11 mouse cellular contexts compared by ENCODE assay signal in the genomic region with DNA sequence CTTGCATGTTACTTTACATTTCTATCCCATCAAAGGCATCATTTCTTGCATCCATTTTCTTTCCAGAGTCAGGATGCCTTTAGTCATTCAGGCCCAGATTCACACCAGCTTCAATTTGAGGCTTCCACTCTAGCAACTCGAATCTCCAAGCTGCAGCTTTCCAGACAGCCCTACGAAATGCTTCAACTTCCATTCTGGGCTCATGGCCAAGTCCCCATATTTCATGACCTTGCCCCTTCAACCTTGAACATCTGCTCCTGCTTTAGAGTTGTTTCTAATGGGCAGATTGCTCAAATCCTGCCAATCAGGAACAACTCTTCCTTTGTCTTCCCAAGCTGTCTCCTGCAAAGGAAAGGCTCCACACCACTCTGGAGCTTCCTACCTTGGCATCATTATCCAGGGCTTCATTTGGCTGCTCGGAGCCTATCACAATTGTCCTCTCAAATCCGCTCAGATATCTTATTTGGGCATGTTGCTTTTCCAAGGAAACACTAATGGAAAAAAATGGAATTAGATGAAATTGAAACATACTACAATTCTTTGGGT.
A peak's percentile ranks its signal among the peaks of the same experiment; 100 is the strongest.
DNase-seq lines count a peak whose midpoint lies in the region; ATAC-seq and TF ChIP-seq lines count a peak whose summit lies in the region.
"Had no signal": no experiment of that assay in that cellular context is flagged by ENCODE, and none has a peak within 500 bp of the region (broad histone marks: within the 10 kb centered on the region; RNA-seq: fewer than 3 reads in every experiment).

No protein-coding gene starts in this region.

- no peak overlapping the region for H3K9ac ChIP-seq in heart, adult 2 months (ENCODE audit: low read depth, low read length)
- no peak overlapping the region for H3K9ac ChIP-seq in lung, postnatal 0 days (replicated peaks; ENCODE audit: low read depth)

- no peak for TF ChIP-seq CTCF in heart, adult 2 months (IDR thresholded peaks at IDR 0.05)
- no peak for TF ChIP-seq CTCF in lung, postnatal 0 days (IDR thresholded peaks at IDR 0.05)
- no peak for TF ChIP-seq CTCF in lung, adult 2 months (IDR thresholded peaks at IDR 0.05; ENCODE audit: insufficient read depth, low read length)
- TF ChIP-seq CTCF in brain, embryonic 14.5 days (IDR thresholded peaks at IDR 0.05; ENCODE audit: borderline replicate concordance, extremely low read depth, insufficient read depth, insufficient read length): no peak

- H3K4me2 ChIP-seq in lung, postnatal 0 days (replicated peaks; ENCODE audit: low read depth, low read length): no peak overlapping the region

- peak; percentile 5 for DNase-seq in heart, postnatal 4 days
- no peak for DNase-seq in heart, adult 2 months
- peak; percentile 27 for DNase-seq in lung, postnatal 0 days (ENCODE audit: low spot score)
- DNase-seq in lung, adult 2 months: no peak
- peak; percentile 82 for DNase-seq in brain, embryonic 14.5 days (ENCODE audit: low read depth)
- DNase-seq in kidney, postnatal 4 days: peak; percentile 72 to 73
- DNase-seq in B cell, adult 2 months: no peak
- no peak for DNase-seq in MN1 (ENCODE audit: low spot score)
- DNase-seq: cerebellum, adult 11-12 months; thymus, postnatal 25 days had no signal

- H3K79me2 ChIP-seq in heart, adult 2 months (replicated peaks; ENCODE audit: control insufficient read depth, insufficient read depth, low read length): no peaks in the 10 kb centered on the region

- H3K27me3 ChIP-seq in heart, adult 2 months (ENCODE audit: control insufficient read depth, insufficient read depth, low read length): no peaks in the 10 kb centered on the region
- no peaks in the 10 kb centered on the region for H3K27me3 ChIP-seq in lung, postnatal 0 days (replicated peaks; ENCODE audit: insufficient read depth, low read length)

- intact Hi-C loops in heart, adult 2 months (cut with DNase I): no loop called here

- no peaks in the 10 kb centered on the region for H3K9me3 ChIP-seq in lung, postnatal 0 days (ENCODE audit: low read length)

- H3K27ac ChIP-seq in heart, adult 2 months: no peak overlapping the region
- H3K27ac ChIP-seq in lung, postnatal 0 days (ENCODE audit: low read length): no peak overlapping the region

- no peak for TF ChIP-seq POLR2A in heart, adult 2 months (IDR thresholded peaks at IDR 0.05; ENCODE audit: insufficient read depth, low read depth, low read length)
- TF ChIP-seq POLR2A in lung, adult 2 months (IDR thresholded peaks at IDR 0.05; ENCODE audit: borderline replicate concordance, extremely low read depth, low read depth, low read length): no peak
- TF ChIP-seq POLR2A in brain, embryonic 14.5 days (IDR thresholded peaks at IDR 0.05; ENCODE audit: borderline replicate concordance, extremely low read depth, insufficient read depth, insufficient read length, poor library complexity, severe bottlenecking): no peak

- TF ChIP-seq EP300 in heart, adult 2 months (IDR thresholded peaks at IDR 0.05; ENCODE audit: insufficient read depth, low read depth, low read length): no peak
- TF ChIP-seq EP300 in lung, postnatal 0 days (IDR thresholded peaks at IDR 0.05): no peak

- H3K4me1 ChIP-seq in heart, adult 2 months (ENCODE audit: control insufficient read depth, insufficient read depth, low read length): no peaks in the 10 kb centered on the region
- H3K4me1 ChIP-seq in lung, postnatal 0 days (ENCODE audit: insufficient read depth, low read depth, low read length): no peaks in the 10 kb centered on the region
- H3K4me1 ChIP-seq in lung, adult 2 months (ENCODE audit: control insufficient read depth, insufficient read depth, low read length): no peaks in the 10 kb centered on the region

- 44% methylated on average over 4 of the region's 4 CpGs for WGBS in heart, adult 2 months
- WGBS in lung, postnatal 0 days: 41% methylated on average over 4 of the region's 4 CpGs
- WGBS in lung, adult 2 months: 54% methylated on average over 4 of the region's 4 CpGs

- ATAC-seq in lung, postnatal 0 days: no peak

- H3K36me3 ChIP-seq in heart, adult 2 months (ENCODE audit: control insufficient read depth, insufficient read depth, low read length): no peaks in the 10 kb centered on the region
- no peaks in the 10 kb centered on the region for H3K36me3 ChIP-seq in lung, postnatal 0 days (ENCODE audit: insufficient read depth, low read length)

- no peak overlapping the region for H3K4me3 ChIP-seq in heart, adult 2 months
- H3K4me3 ChIP-seq in lung, postnatal 0 days (ENCODE audit: low read depth, low read length): no peak overlapping the region
- no peak overlapping the region for H3K4me3 ChIP-seq in lung, adult 2 months (replicated peaks; ENCODE audit: extremely low read depth, low read depth, low read length)
- H3K4me3 ChIP-seq: erythroblast, embryonic 14.5 days had no signal

Comparison
In these comparisons a context has a peak if more than half of its experiments do, and no peak if none do; other contexts are left out.
1. DNase-seq: peak in heart, postnatal 4 days (single experiment), lung, postnatal 0 days (single experiment), brain, embryonic 14.5 days (single experiment) and kidney, postnatal 4 days (2 of 2); none in heart, adult 2 months (0 of 2), lung, adult 2 months (single experiment), B cell, adult 2 months (0 of 2) and MN1 (single experiment).